Mouse (Mus musculus): ENCODE measurements at regions not wholly inside any gene's neighbourhood (a gene's known extent, or its start where the extent isn't known, plus 50 kb on each side); places are given as distances from the start of the nearest gene placed in this dataset.
A peak's percentile ranks its signal among the peaks of the same experiment; 100 is the strongest.

GRCm38 (mm10) chr6:106946227-106946927, 146.5 kb upstream of the Crbn start:
- Histone ChIP-seq H3K27me3 (ENCODE audit: control insufficient read depth, insufficient read depth, low read length) (no peaks in the 10 kb centered on the region), H3K4me3 (ENCODE audit: low read depth, low read length) (no peak overlapping the region), H3K27ac (ENCODE audit: low read depth, low read length) (no peak overlapping the region), H3K4me2 (ENCODE audit: low read depth, low read length) (no peak overlapping the region), H3K9me3 (ENCODE audit: control insufficient read depth, low read length) (no peaks in the 10 kb centered on the region), H3K4me1 (ENCODE audit: control insufficient read depth, insufficient read depth, low read length) (0 out of 2 replicates have a peak, but pooled peaks cover 6% of the 10 kb centered on the region), H3K9ac (replicated peaks; ENCODE audit: low read depth, low read length) (no peak overlapping the region), H3K36me3 (ENCODE audit: control insufficient read depth, insufficient read depth, low read length) (no peaks in the 10 kb centered on the region)
- ATAC-seq (ENCODE audit: low read depth), result peak; percentile 79
- 46% methylated on average over 3 of the region's 3 CpGs for WGBS

GRCm38 (mm10) chr6:106950909-106951308, 151.0 kb upstream of the Crbn start:
- Histone ChIP-seq H3K27ac (ENCODE audit: low read depth, low read length) (peak overlapping the region; percentile 55; the same call in 1 of the 2 replicates), H3K4me1 (ENCODE audit: control insufficient read depth, insufficient read depth, low read length) (0 out of 2 replicates have a peak, but pooled peaks cover 6% of the 10 kb centered on the region), H3K4me2 (ENCODE audit: low read depth, low read length) (no peak overlapping the region), H3K27me3 (ENCODE audit: control insufficient read depth, insufficient read depth, low read length) (no peaks in the 10 kb centered on the region), H3K9me3 (ENCODE audit: control insufficient read depth, low read length) (no peaks in the 10 kb centered on the region), H3K4me3 (ENCODE audit: low read depth, low read length) (no peak overlapping the region), H3K36me3 (ENCODE audit: control insufficient read depth, insufficient read depth, low read length) (no peaks in the 10 kb centered on the region), H3K9ac (replicated peaks; ENCODE audit: low read depth, low read length) (no peak overlapping the region)
- peak; percentile 83; the same call in 1 of the 2 replicates for ATAC-seq (ENCODE audit: low read depth)
- 34% methylated on average over 4 of the region's 4 CpGs for WGBS

- Histone ChIP-seq H3K27me3 (ENCODE audit: control insufficient read depth, insufficient read depth, low read length) (no peaks in the 10 kb centered on the region), H3K9me3 (ENCODE audit: control insufficient read depth, low read length) (no peaks in the 10 kb centered on the region), H3K36me3 (ENCODE audit: control insufficient read depth, insufficient read depth, low read length) (no peaks in the 10 kb centered on the region), H3K4me2 (ENCODE audit: low read depth, low read length) (no peak overlapping the region), H3K27ac (ENCODE audit: low read depth, low read length) (no peak overlapping the region), H3K4me1 (ENCODE audit: control insufficient read depth, insufficient read depth, low read length) (no peaks in the 10 kb centered on the region), H3K9ac (replicated peaks; ENCODE audit: low read depth, low read length) (no peak overlapping the region), H3K4me3 (ENCODE audit: low read depth, low read length) (no peak overlapping the region)
- 87% methylated on average over 2 of the region's 2 CpGs for WGBS
- ATAC-seq (ENCODE audit: low read depth), result no peak
These were observed 161.4 kb upstream of the Crbn start for GRCm38 (mm10) chr6:106961320-106961719.

- Histone ChIP-seq H3K4me1 (ENCODE audit: control insufficient read depth, insufficient read depth, low read length) (no peaks in the 10 kb centered on the region), H3K27ac (ENCODE audit: low read depth, low read length) (no peak overlapping the region), H3K9ac (replicated peaks; ENCODE audit: low read depth, low read length) (no peak overlapping the region), H3K9me3 (ENCODE audit: control insufficient read depth, low read length) (no peaks in the 10 kb centered on the region), H3K36me3 (ENCODE audit: control insufficient read depth, insufficient read depth, low read length) (no peaks in the 10 kb centered on the region), H3K4me3 (ENCODE audit: low read depth, low read length) (no peak overlapping the region), H3K27me3 (ENCODE audit: control insufficient read depth, insufficient read depth, low read length) (no peaks in the 10 kb centered on the region), H3K4me2 (ENCODE audit: low read depth, low read length) (no peak overlapping the region)
- 90% methylated on average over 1 of the region's 1 CpGs for WGBS
- ATAC-seq (ENCODE audit: low read depth), result no peak
These were observed 164.5 kb upstream of the Crbn start for GRCm38 (mm10) chr6:106964337-106964736.

GRCm38 (mm10) chr6:106975439-106975838, 175.6 kb upstream of the Crbn start:
- no peak overlapping the region for H3K4me2 ChIP-seq (ENCODE audit: low read depth, low read length)
- H3K9me3 ChIP-seq (ENCODE audit: control insufficient read depth, low read length), result no peaks in the 10 kb centered on the region
- no peak overlapping the region for H3K9ac ChIP-seq (replicated peaks; ENCODE audit: low read depth, low read length)
- H3K4me1 ChIP-seq (ENCODE audit: control insufficient read depth, insufficient read depth, low read length), result no peaks in the 10 kb centered on the region
- no peaks in the 10 kb centered on the region for H3K36me3 ChIP-seq (ENCODE audit: control insufficient read depth, insufficient read depth, low read length)
- H3K4me3 ChIP-seq (ENCODE audit: low read depth, low read length), result no peak overlapping the region
- WGBS, result 65% methylated on average over 2 of the region's 2 CpGs
- H3K27me3 ChIP-seq (ENCODE audit: control insufficient read depth, insufficient read depth, low read length), result no peaks in the 10 kb centered on the region
- H3K27ac ChIP-seq (ENCODE audit: low read depth, low read length), result no peak overlapping the region
- no peak for ATAC-seq (ENCODE audit: low read depth)

GRCm38 (mm10) chr6:106978721-106979120, 178.8 kb upstream of the Crbn start:
- H3K4me2 ChIP-seq (ENCODE audit: low read depth, low read length), result no peak overlapping the region
- ATAC-seq (ENCODE audit: low read depth), result no peak
- no peaks in the 10 kb centered on the region for H3K36me3 ChIP-seq (ENCODE audit: control insufficient read depth, insufficient read depth, low read length)
- H3K4me3 ChIP-seq (ENCODE audit: low read depth, low read length), result no peak overlapping the region
- H3K27ac ChIP-seq (ENCODE audit: low read depth, low read length), result no peak overlapping the region
- no peak overlapping the region for H3K9ac ChIP-seq (replicated peaks; ENCODE audit: low read depth, low read length)
- no peaks in the 10 kb centered on the region for H3K27me3 ChIP-seq (ENCODE audit: control insufficient read depth, insufficient read depth, low read length)
- H3K9me3 ChIP-seq (ENCODE audit: control insufficient read depth, low read length), result no peaks in the 10 kb centered on the region
- H3K4me1 ChIP-seq (ENCODE audit: control insufficient read depth, insufficient read depth, low read length), result no peaks in the 10 kb centered on the region

GRCm38 (mm10) chr6:106979755-106980154, 179.9 kb upstream of the Crbn start:
- Histone ChIP-seq H3K9ac (replicated peaks; ENCODE audit: low read depth, low read length) (no peak overlapping the region), H3K4me2 (ENCODE audit: low read depth, low read length) (no peak overlapping the region), H3K27me3 (ENCODE audit: control insufficient read depth, insufficient read depth, low read length) (no peaks in the 10 kb centered on the region), H3K9me3 (ENCODE audit: control insufficient read depth, low read length) (no peaks in the 10 kb centered on the region), H3K4me1 (ENCODE audit: control insufficient read depth, insufficient read depth, low read length) (no peaks in the 10 kb centered on the region), H3K36me3 (ENCODE audit: control insufficient read depth, insufficient read depth, low read length) (no peaks in the 10 kb centered on the region), H3K4me3 (ENCODE audit: low read depth, low read length) (no peak overlapping the region), H3K27ac (ENCODE audit: low read depth, low read length) (no peak overlapping the region)
- no peak for ATAC-seq (ENCODE audit: low read depth)
- WGBS, result 76% methylated on average over 3 of the region's 3 CpGs

GRCm38 (mm10) chr6:106980188-106980587, 180.3 kb upstream of the Crbn start:
- Histone ChIP-seq H3K4me3 (ENCODE audit: low read depth, low read length) (no peak overlapping the region), H3K36me3 (ENCODE audit: control insufficient read depth, insufficient read depth, low read length) (no peaks in the 10 kb centered on the region), H3K27ac (ENCODE audit: low read depth, low read length) (no peak overlapping the region), H3K4me1 (ENCODE audit: control insufficient read depth, insufficient read depth, low read length) (no peaks in the 10 kb centered on the region), H3K27me3 (ENCODE audit: control insufficient read depth, insufficient read depth, low read length) (no peaks in the 10 kb centered on the region), H3K4me2 (ENCODE audit: low read depth, low read length) (no peak overlapping the region), H3K9ac (replicated peaks; ENCODE audit: low read depth, low read length) (no peak overlapping the region), H3K9me3 (ENCODE audit: control insufficient read depth, low read length) (no peaks in the 10 kb centered on the region)
- ATAC-seq (ENCODE audit: low read depth), result no peak
- whole genome bisulfite sequencing, result 29% methylated on average over 4 of the region's 4 CpGs

- H3K36me3 ChIP-seq (ENCODE audit: control insufficient read depth, insufficient read depth, low read length), result no peaks in the 10 kb centered on the region
- no peak for ATAC-seq (ENCODE audit: low read depth)
- H3K4me3 ChIP-seq (ENCODE audit: low read depth, low read length), result no peak overlapping the region
- no peaks in the 10 kb centered on the region for H3K27me3 ChIP-seq (ENCODE audit: control insufficient read depth, insufficient read depth, low read length)
- H3K9ac ChIP-seq (replicated peaks; ENCODE audit: low read depth, low read length), result no peak overlapping the region
- no peaks in the 10 kb centered on the region for H3K4me1 ChIP-seq (ENCODE audit: control insufficient read depth, insufficient read depth, low read length)
- 90% methylated on average over 1 of the region's 1 CpGs for WGBS
- no peak overlapping the region for H3K4me2 ChIP-seq (ENCODE audit: low read depth, low read length)
- no peaks in the 10 kb centered on the region for H3K9me3 ChIP-seq (ENCODE audit: control insufficient read depth, low read length)
- H3K27ac ChIP-seq (ENCODE audit: low read depth, low read length), result no peak overlapping the region
These were observed 181.4 kb upstream of the Crbn start for GRCm38 (mm10) chr6:106981232-106981631.

Measured in neural tube, embryonic 14.5 days (tissue).